Mouse (Mus musculus): ENCODE data around the gene Esam. TPM values are rescaled to one million over a fixed set of nuclear protein-coding genes. Genes with fewer than 3 reads are reported as not detected.

Esam gene
- polyA plus RNA-seq, 1 experiment from 2014 or later, result 28.6 TPM

GRCm38 (mm10) chr9:37495761-37496160 is 32.1 kb upstream of the Esam start:
- Histone ChIP-seq H3K4me1 (replicated peaks; ENCODE audit: control insufficient read depth, insufficient read depth, low read length) (0 out of 2 replicates have a peak, but pooled peaks cover 4% of the 10 kb centered on the region), H3K9ac (ENCODE audit: low read depth, low read length) (no peak overlapping the region), H3K9me3 (ENCODE audit: control insufficient read depth) (no peaks in the 10 kb centered on the region), H3K27me3 (replicated peaks; ENCODE audit: control insufficient read depth, insufficient read depth, low read length) (no peaks in the 10 kb centered on the region), H3K4me3 (ENCODE audit: low read depth, low read length) (no peak overlapping the region), H3K36me3 (ENCODE audit: control insufficient read depth, insufficient read depth) (no peaks in the 10 kb centered on the region), H3K4me2 (replicated peaks; ENCODE audit: low read depth) (no peak overlapping the region), H3K27ac (ENCODE audit: low read depth, low read length) (no peak overlapping the region)
- ATAC-seq, result no peak
- WGBS, result 66% methylated on average over 3 of the region's 3 CpGs
- TF ChIP-seq CTCF (IDR thresholded peaks at IDR 0.05; ENCODE audit: low read depth), result no peak

GRCm38 (mm10) chr9:37496325-37496724 is 31.6 kb upstream of the Esam start:
- Histone ChIP-seq H3K9ac (ENCODE audit: low read depth, low read length) (no peak overlapping the region), H3K27me3 (replicated peaks; ENCODE audit: control insufficient read depth, insufficient read depth, low read length) (no peaks in the 10 kb centered on the region), H3K36me3 (ENCODE audit: control insufficient read depth, insufficient read depth) (no peaks in the 10 kb centered on the region), H3K9me3 (ENCODE audit: control insufficient read depth) (no peaks in the 10 kb centered on the region), H3K4me3 (ENCODE audit: low read depth, low read length) (no peak overlapping the region), H3K4me1 (replicated peaks; ENCODE audit: control insufficient read depth, insufficient read depth, low read length) (0 out of 2 replicates have a peak, but pooled peaks cover 4% of the 10 kb centered on the region), H3K4me2 (replicated peaks; ENCODE audit: low read depth) (no peak overlapping the region), H3K27ac (ENCODE audit: low read depth, low read length) (no peak overlapping the region)
- TF ChIP-seq CTCF (IDR thresholded peaks at IDR 0.05; ENCODE audit: low read depth), result no peak
- no peak for ATAC-seq

GRCm38 (mm10) chr9:37500201-37500600 is 27.7 kb upstream of the Esam start:
- Histone ChIP-seq H3K4me3 (ENCODE audit: low read depth, low read length) (no peak overlapping the region), H3K27ac (ENCODE audit: low read depth, low read length) (no peak overlapping the region), H3K36me3 (ENCODE audit: control insufficient read depth, insufficient read depth) (no peaks in the 10 kb centered on the region), H3K9ac (ENCODE audit: low read depth, low read length) (no peak overlapping the region), H3K27me3 (replicated peaks; ENCODE audit: control insufficient read depth, insufficient read depth, low read length) (no peaks in the 10 kb centered on the region), H3K4me2 (replicated peaks; ENCODE audit: low read depth) (no peak overlapping the region), H3K4me1 (replicated peaks; ENCODE audit: control insufficient read depth, insufficient read depth, low read length) (0 out of 2 replicates have a peak, but pooled peaks cover 4% of the 10 kb centered on the region), H3K9me3 (ENCODE audit: control insufficient read depth) (no peaks in the 10 kb centered on the region)
- ATAC-seq, result no peak
- TF ChIP-seq CTCF (IDR thresholded peaks at IDR 0.05; ENCODE audit: low read depth), result no peak
- 81% methylated on average over 3 of the region's 3 CpGs for WGBS

- Histone ChIP-seq H3K9ac (ENCODE audit: low read depth, low read length) (no peak overlapping the region), H3K9me3 (ENCODE audit: control insufficient read depth) (no peaks in the 10 kb centered on the region), H3K27me3 (replicated peaks; ENCODE audit: control insufficient read depth, insufficient read depth, low read length) (no peaks in the 10 kb centered on the region), H3K4me2 (replicated peaks; ENCODE audit: low read depth) (no peak overlapping the region), H3K4me1 (replicated peaks; ENCODE audit: control insufficient read depth, insufficient read depth, low read length) (0 out of 2 replicates have a peak, but pooled peaks cover 4% of the 10 kb centered on the region), H3K36me3 (ENCODE audit: control insufficient read depth, insufficient read depth) (no peaks in the 10 kb centered on the region), H3K27ac (ENCODE audit: low read depth, low read length) (no peak overlapping the region), H3K4me3 (ENCODE audit: low read depth, low read length) (no peak overlapping the region)
- WGBS, result 100% methylated on average over 1 of the region's 1 CpGs
- no peak for ATAC-seq
- no peak for TF ChIP-seq CTCF (IDR thresholded peaks at IDR 0.05; ENCODE audit: low read depth)
Measured at GRCm38 (mm10) chr9:37501170-37501569, 26.7 kb upstream of the Esam start.

- no peak overlapping the region for H3K27ac ChIP-seq (ENCODE audit: low read depth, low read length)
- no peak overlapping the region for H3K4me2 ChIP-seq (replicated peaks; ENCODE audit: low read depth)
- no peaks in the 10 kb centered on the region for H3K27me3 ChIP-seq (replicated peaks; ENCODE audit: control insufficient read depth, insufficient read depth, low read length)
- ATAC-seq, result no peak
- no peaks in the 10 kb centered on the region for H3K36me3 ChIP-seq (ENCODE audit: control insufficient read depth, insufficient read depth)
- no peaks in the 10 kb centered on the region for H3K4me1 ChIP-seq (replicated peaks; ENCODE audit: control insufficient read depth, insufficient read depth, low read length)
- H3K4me3 ChIP-seq (ENCODE audit: low read depth, low read length), result no peak overlapping the region
- TF ChIP-seq CTCF (IDR thresholded peaks at IDR 0.05; ENCODE audit: low read depth), result peak; percentile 34; the same call in 1 of the 2 replicates
- no peak overlapping the region for H3K9ac ChIP-seq (ENCODE audit: low read depth, low read length)
- H3K9me3 ChIP-seq (ENCODE audit: control insufficient read depth), result no peaks in the 10 kb centered on the region
Measured at GRCm38 (mm10) chr9:37504348-37504747, 23.5 kb upstream of the Esam start.

GRCm38 (mm10) chr9:37506023-37506422 is 21.9 kb upstream of the Esam start:
- Histone ChIP-seq H3K4me2 (replicated peaks; ENCODE audit: low read depth) (no peak overlapping the region), H3K36me3 (ENCODE audit: control insufficient read depth, insufficient read depth) (no peaks in the 10 kb centered on the region), H3K4me1 (replicated peaks; ENCODE audit: control insufficient read depth, insufficient read depth, low read length) (no peaks in the 10 kb centered on the region), H3K27ac (ENCODE audit: low read depth, low read length) (no peak overlapping the region), H3K9me3 (ENCODE audit: control insufficient read depth) (no peaks in the 10 kb centered on the region), H3K27me3 (replicated peaks; ENCODE audit: control insufficient read depth, insufficient read depth, low read length) (no peaks in the 10 kb centered on the region), H3K9ac (ENCODE audit: low read depth, low read length) (no peak overlapping the region), H3K4me3 (ENCODE audit: low read depth, low read length) (no peak overlapping the region)
- ATAC-seq, result no peak
- 56% methylated on average over 1 of the region's 1 CpGs for WGBS
- TF ChIP-seq CTCF (IDR thresholded peaks at IDR 0.05; ENCODE audit: low read depth), result no peak

- H3K4me2 ChIP-seq (replicated peaks; ENCODE audit: low read depth), result no peak overlapping the region
- H3K4me1 ChIP-seq (replicated peaks; ENCODE audit: control insufficient read depth, insufficient read depth, low read length), result no peaks in the 10 kb centered on the region
- H3K9ac ChIP-seq (ENCODE audit: low read depth, low read length), result no peak overlapping the region
- no peaks in the 10 kb centered on the region for H3K36me3 ChIP-seq (ENCODE audit: control insufficient read depth, insufficient read depth)
- H3K4me3 ChIP-seq (ENCODE audit: low read depth, low read length), result no peak overlapping the region
- H3K27me3 ChIP-seq (replicated peaks; ENCODE audit: control insufficient read depth, insufficient read depth, low read length), result no peaks in the 10 kb centered on the region
- no peaks in the 10 kb centered on the region for H3K9me3 ChIP-seq (ENCODE audit: control insufficient read depth)
- ATAC-seq, result no peak
- TF ChIP-seq CTCF (IDR thresholded peaks at IDR 0.05; ENCODE audit: low read depth), result peak; percentile 50
- no peak overlapping the region for H3K27ac ChIP-seq (ENCODE audit: low read depth, low read length)
- WGBS, result 94% methylated on average over 2 of the region's 2 CpGs
Measured at GRCm38 (mm10) chr9:37512097-37512496, 15.8 kb upstream of the Esam start.
